Mouse (Mus musculus): ENCODE data around the gene Rgs3. TPM values are rescaled to one million over a fixed set of nuclear protein-coding genes. Genes with fewer than 3 reads are reported as not detected.

The Rgs3 gene
- total RNA-seq, 2 experiments from 2014 or later: 25.8 to 27.3 TPM

GRCm38 (mm10) chr4:62744985-62745638, 185.5 kb downstream of the Rgs3 start:
- Histone ChIP-seq H3K4me3 (no peak overlapping the region), H3K27ac (no peak overlapping the region)
- no peak for DNase-seq (ENCODE audit: extremely low spot score in 1 of 2, low spot score in 2 of 2)
- intact Hi-C loops (cut with DNase I): no loop called here
- no peak for TF ChIP-seq CTCF (IDR thresholded peaks at IDR 0.05)

Other genes with a start within 250 kb of the Rgs3 start
- gene Fkbp15, start 199.3 kb upstream of the Rgs3 start, total RNA-seq (2021): 10 to 100 TPM; 35.1 to 41.0 TPM
- 10 to 100 TPM; 11.8 to 12.9 TPM for gene Slc31a1, start 199.1 kb upstream of the Rgs3 start, total RNA-seq (2021)
- gene Cdc26, start 151.2 kb upstream of the Rgs3 start, total RNA-seq (2021): 10 to 100 TPM; 42.3 to 43.4 TPM
- 10 to 100 TPM; 12.1 to 14.4 TPM for gene Prpf4, start 151.1 kb upstream of the Rgs3 start, total RNA-seq (2021)
- gene Rnf183, start 124.6 kb upstream of the Rgs3 start, total RNA-seq (2021): not detected
- 1 to 10 TPM; 6.9 to 8.8 TPM for gene Wdr31, start 89.0 kb upstream of the Rgs3 start, total RNA-seq (2021)
- gene Bspry, start 79.8 kb upstream of the Rgs3 start, total RNA-seq (2021): under 1 TPM; 0.38 to 0.40 TPM
- 10 to 100 TPM in 1 of 2 experiments, 1 to 10 TPM in 1; 8.3 to 10.3 TPM for gene Hdhd3, start 56.4 kb upstream of the Rgs3 start, total RNA-seq (2021)
- gene Alad, start 39.9 kb upstream of the Rgs3 start, total RNA-seq (2021): 10 to 100 TPM; 32.1 to 34.0 TPM
- 10 to 100 TPM; 20.4 to 21.5 TPM for gene Pole3, start 34.8 kb upstream of the Rgs3 start, total RNA-seq (2021)
- under 1 TPM; 0.19 to 0.63 TPM for gene 4933430I17Rik, start 34.5 kb upstream of the Rgs3 start, total RNA-seq (2021)

Data from left cerebral cortex, adult 2 months (tissue).